Mouse (Mus musculus): ENCODE results near the gene Ephb4. TPM values are rescaled to one million over a fixed set of nuclear protein-coding genes. Genes with fewer than 3 reads are reported as not detected.

Ephb4 gene
- polyA plus RNA-seq, 1 experiment from 2014 or later = 28.9 TPM

GRCm38 (mm10) chr5:137411235-137411634, 61.3 kb downstream of the Ephb4 start:
- no peak overlapping the region for H3K27ac ChIP-seq (replicated peaks)
- no peaks in the 10 kb centered on the region for H3K36me3 ChIP-seq
- ATAC-seq (ENCODE audit: low FRiP score, low read depth) = no peak
- no peaks in the 10 kb centered on the region for H3K9me3 ChIP-seq
- 76% methylated on average over 8 of the region's 8 CpGs for WGBS
- no peak overlapping the region for H3K4me2 ChIP-seq (replicated peaks)
- H3K27me3 ChIP-seq = no peaks in the 10 kb centered on the region
- no peak overlapping the region for H3K4me3 ChIP-seq
- no peak overlapping the region for H3K9ac ChIP-seq (replicated peaks)
- H3K4me1 ChIP-seq = peaks cover 12% of the 10 kb centered on the region

GRCm38 (mm10) chr5:137414253-137414652, 64.3 kb downstream of the Ephb4 start:
- no peak overlapping the region for H3K9ac ChIP-seq (replicated peaks)
- H3K4me1 ChIP-seq = no peaks in the 10 kb centered on the region
- no peak overlapping the region for H3K27ac ChIP-seq (replicated peaks)
- H3K4me3 ChIP-seq = no peak overlapping the region
- no peaks in the 10 kb centered on the region for H3K36me3 ChIP-seq
- ATAC-seq (ENCODE audit: low FRiP score, low read depth) = no peak
- no peak overlapping the region for H3K4me2 ChIP-seq (replicated peaks)
- WGBS = 66% methylated on average over 5 of the region's 5 CpGs
- H3K9me3 ChIP-seq = no peaks in the 10 kb centered on the region
- H3K27me3 ChIP-seq = no peaks in the 10 kb centered on the region

GRCm38 (mm10) chr5:137419105-137419504, 69.2 kb downstream of the Ephb4 start:
- Histone ChIP-seq H3K27me3 (no peaks in the 10 kb centered on the region), H3K4me3 (no peak overlapping the region), H3K36me3 (no peaks in the 10 kb centered on the region), H3K27ac (replicated peaks) (no peak overlapping the region), H3K4me1 (no peaks in the 10 kb centered on the region), H3K9ac (replicated peaks) (no peak overlapping the region), H3K4me2 (replicated peaks) (no peak overlapping the region), H3K9me3 (no peaks in the 10 kb centered on the region)
- no peak for ATAC-seq (ENCODE audit: low FRiP score, low read depth)
- 78% methylated on average over 9 of the region's 9 CpGs for WGBS

GRCm38 (mm10) chr5:137419841-137420240, 69.9 kb downstream of the Ephb4 start:
- H3K27ac ChIP-seq (replicated peaks) = no peak overlapping the region
- no peaks in the 10 kb centered on the region for H3K4me1 ChIP-seq
- ATAC-seq (ENCODE audit: low FRiP score, low read depth) = no peak
- H3K27me3 ChIP-seq = no peaks in the 10 kb centered on the region
- H3K9ac ChIP-seq (replicated peaks) = no peak overlapping the region
- no peaks in the 10 kb centered on the region for H3K9me3 ChIP-seq
- no peak overlapping the region for H3K4me3 ChIP-seq
- no peaks in the 10 kb centered on the region for H3K36me3 ChIP-seq
- no peak overlapping the region for H3K4me2 ChIP-seq (replicated peaks)
- 74% methylated on average over 4 of the region's 4 CpGs for WGBS

GRCm38 (mm10) chr5:137425648-137426047, 75.7 kb downstream of the Ephb4 start:
- no peaks in the 10 kb centered on the region for H3K36me3 ChIP-seq
- H3K27ac ChIP-seq (replicated peaks) = no peak overlapping the region
- H3K9ac ChIP-seq (replicated peaks) = no peak overlapping the region
- no peaks in the 10 kb centered on the region for H3K27me3 ChIP-seq
- 70% methylated on average over 6 of the region's 6 CpGs for WGBS
- H3K9me3 ChIP-seq = no peaks in the 10 kb centered on the region
- ATAC-seq (ENCODE audit: low FRiP score, low read depth) = no peak
- H3K4me1 ChIP-seq = no peaks in the 10 kb centered on the region
- no peak overlapping the region for H3K4me2 ChIP-seq (replicated peaks)
- no peak overlapping the region for H3K4me3 ChIP-seq

Other genes with a start within 250 kb of the Ephb4 start
- 5.3 and 5.5 TPM in 2 replicates for gene Trim56, start 233.9 kb upstream of the Ephb4 start, polyA plus RNA-seq (2016; fragmentation: Nextera tagmentation; extraction: Ambion mirVana)
- gene Muc3, start 200.8 kb upstream of the Ephb4 start, polyA plus RNA-seq (2016; fragmentation: Nextera tagmentation; extraction: Ambion mirVana) = not detected in 2 replicates
- 0.09 TPM in 1 of 2 replicates, not detected in the other for gene Muc3a, start 137.7 kb upstream of the Ephb4 start, polyA plus RNA-seq (2016; fragmentation: Nextera tagmentation; extraction: Ambion mirVana)
- 5.0 and 5.3 TPM in 2 replicates for gene Ache, start 62.6 kb upstream of the Ephb4 start, polyA plus RNA-seq (2016; fragmentation: Nextera tagmentation; extraction: Ambion mirVana)
- gene Ufsp1, start 55.5 kb upstream of the Ephb4 start, polyA plus RNA-seq (2016; fragmentation: Nextera tagmentation; extraction: Ambion mirVana) = 7.9 and 8.0 TPM in 2 replicates
- 178 and 180 TPM in 2 replicates for gene Srrt, start 42.4 kb upstream of the Ephb4 start, polyA plus RNA-seq (2016; fragmentation: Nextera tagmentation; extraction: Ambion mirVana)
- 34.9 and 43.3 TPM in 2 replicates for gene Trip6, start 35.7 kb upstream of the Ephb4 start, polyA plus RNA-seq (2016; fragmentation: Nextera tagmentation; extraction: Ambion mirVana)
- gene Slc12a9, start 16.5 kb upstream of the Ephb4 start, polyA plus RNA-seq (2016; fragmentation: Nextera tagmentation; extraction: Ambion mirVana) = 22.7 and 22.9 TPM in 2 replicates
- gene Zan, start 127.0 kb downstream of the Ephb4 start, polyA plus RNA-seq (2016; fragmentation: Nextera tagmentation; extraction: Ambion mirVana) = 0.03 TPM in 1 of 2 replicates, not detected in the other
- 58.0 and 58.1 TPM in 2 replicates for gene Pop7, start 152.4 kb downstream of the Ephb4 start, polyA plus RNA-seq (2016; fragmentation: Nextera tagmentation; extraction: Ambion mirVana)
- 20.5 and 21.1 TPM in 2 replicates for gene Gigyf1, start 168.4 kb downstream of the Ephb4 start, polyA plus RNA-seq (2016; fragmentation: Nextera tagmentation; extraction: Ambion mirVana)
- gene Epo, start 183.1 kb downstream of the Ephb4 start, polyA plus RNA-seq (2016; fragmentation: Nextera tagmentation; extraction: Ambion mirVana) = 0.34 TPM in 1 of 2 replicates, not detected in the other
- gene Gnb2, start 183.4 kb downstream of the Ephb4 start, polyA plus RNA-seq (2016; fragmentation: Nextera tagmentation; extraction: Ambion mirVana) = 464 and 467 TPM in 2 replicates
- gene Actl6b, start 203.4 kb downstream of the Ephb4 start, polyA plus RNA-seq (2016; fragmentation: Nextera tagmentation; extraction: Ambion mirVana) = 89.4 and 93.1 TPM in 2 replicates
- gene Tfr2, start 219.7 kb downstream of the Ephb4 start, polyA plus RNA-seq (2016; fragmentation: Nextera tagmentation; extraction: Ambion mirVana) = 1.6 and 2.4 TPM in 2 replicates